Mouse (Mus musculus) spleen, adult 12 weeks (tissue): ENCODE results near the gene Vwa7.
"Not testable (repeated sequence)": the region's sequence is repeated elsewhere in the genome, so short reads cannot be mapped to it uniquely, and the experiment has no call there.

Source experiments
- DNase-seq: peaks from one replicate; pipeline ENCODE4 v3.0.0; 2022; ENCODE audit warnings: low spot score

Vwa7 gene

GRCm38 (mm10) chr17:35000717-35001451, 15.5 kb upstream of the Vwa7 start, which contains the start of gene Vars:
Vars (plus strand) TSS chr17:35000987.
- DNase-seq, result peak; percentile 86

- DNase-seq, result no peak
These were observed 14.8 kb upstream of the Vwa7 start for GRCm38 (mm10) chr17:35001452-35002152.

- no peak for DNase-seq
These were observed 14.1 kb upstream of the Vwa7 start for GRCm38 (mm10) chr17:35002153-35002865.

GRCm38 (mm10) chr17:35003022-35003838, 13.1 kb upstream of the Vwa7 start:
- DNase-seq, result no peak

GRCm38 (mm10) chr17:35004075-35004717, 12.2 kb upstream of the Vwa7 start:
- DNase-seq, result no peak

GRCm38 (mm10) chr17:35005158-35005557, 11.2 kb upstream of the Vwa7 start:
- no peak for DNase-seq

- DNase-seq, result not testable (repeated sequence)
These were observed 10.5 kb upstream of the Vwa7 start for GRCm38 (mm10) chr17:35005902-35006301.

GRCm38 (mm10) chr17:35007387-35007991, 8.9 kb upstream of the Vwa7 start:
- no peak for DNase-seq

- DNase-seq, result no peak
These were observed 6.8 kb upstream of the Vwa7 start for GRCm38 (mm10) chr17:35009586-35009985.

GRCm38 (mm10) chr17:35011440-35011839, 4.9 kb upstream of the Vwa7 start:
- no peak for DNase-seq

- DNase-seq, result no peak
These were observed 3.9 kb upstream of the Vwa7 start for GRCm38 (mm10) chr17:35012430-35012829.

- no peak for DNase-seq
These were observed 3.2 kb upstream of the Vwa7 start for GRCm38 (mm10) chr17:35013221-35013620.

GRCm38 (mm10) chr17:35015296-35015695, 1.1 kb upstream of the Vwa7 start:
- DNase-seq, result no peak

- DNase-seq, result no peak
These were observed 669 bp downstream of the Vwa7 start for GRCm38 (mm10) chr17:35016791-35017705.

- no peak for DNase-seq
These were observed 1.3 kb downstream of the Vwa7 start for GRCm38 (mm10) chr17:35017706-35018030.

- no peak for DNase-seq
These were observed 1.8 kb downstream of the Vwa7 start for GRCm38 (mm10) chr17:35018171-35018570.

GRCm38 (mm10) chr17:35019894-35020293, 3.5 kb downstream of the Vwa7 start:
- no peak for DNase-seq

GRCm38 (mm10) chr17:35020551-35020950, 4.2 kb downstream of the Vwa7 start:
- no peak for DNase-seq

GRCm38 (mm10) chr17:35021163-35021808, 4.9 kb downstream of the Vwa7 start:
- DNase-seq, result peak; percentile 79
